Mouse (Mus musculus): Measurements from ENCODE around the gene Tmem80. TPM values are rescaled to one million over a fixed set of nuclear protein-coding genes. Genes with fewer than 3 reads are reported as not detected.

Tmem80 gene
- total and polyA plus RNA-seq, 3 experiments = 7.4 to 9.9 (median 8.3) TPM

GRCm38 (mm10) chr7:141282756-141283155 lies 44.8 kb upstream of the Tmem80 start:
- dilution Hi-C loops (cut with MboI; ENCODE audit: extremely low pct_ligation_motif_present, extremely low pct_unique_long_range_greater_than_20kb, low sequenced_read_pairs) = no loop called here
- peak overlapping the region; percentile 96; the same call in 1 of the 2 replicates for H3K27ac ChIP-seq (ENCODE audit: insufficient read depth, low read depth)
- H3K36me3 ChIP-seq (replicated peaks in 1 of 2; ENCODE audit: control insufficient read depth in 1 of 2, insufficient read depth in 1 of 2, low read length in 1 of 2) = no peaks in the 10 kb centered on the region
- H3K4me1 ChIP-seq (ENCODE audit: control insufficient read depth in 1 of 2, insufficient read depth in 2 of 2) = peaks cover 25 to 47% of the 10 kb centered on the region in 2 experiments
- H3K79me2 ChIP-seq (replicated peaks; ENCODE audit: control insufficient read depth, extremely low read depth, insufficient read depth, poor library complexity, severe bottlenecking) = no peaks in the 10 kb centered on the region
- H3K9me3 ChIP-seq (replicated peaks; ENCODE audit: low read length) = no peaks in the 10 kb centered on the region
- TF ChIP-seq MAFK (IDR thresholded peaks at IDR 0.05; ENCODE audit: insufficient replicate concordance, low read length) (no peak), JUN (IDR thresholded peaks at IDR 0.05; ENCODE audit: insufficient read depth, low read depth, low read length) (no peak), ZC3H11A (IDR thresholded peaks at IDR 0.05; ENCODE audit: low read depth, low read length) (no peak), E2F4 (IDR thresholded peaks at IDR 0.05; ENCODE audit: insufficient replicate concordance, low read depth, low read length) (no peak), CTCF (conservative IDR thresholded peaks at IDR 0.05 in 1 of 2, IDR thresholded peaks at IDR 0.05 in 1 of 2; ENCODE audit: low read depth in 2 of 2, low read length in 2 of 2) (no peak), USF1 (IDR thresholded peaks at IDR 0.05; ENCODE audit: low read depth, low read length) (no peak), BHLHE40 (IDR thresholded peaks at IDR 0.05; ENCODE audit: low read depth, low read length) (no peak), MYC (IDR thresholded peaks at IDR 0.05; ENCODE audit: low read depth, low read length) (no peak), POLR2A (IDR thresholded peaks at IDR 0.05; ENCODE audit: low read depth, low read length) (no peak), PAX5 (IDR thresholded peaks at IDR 0.05; ENCODE audit: low read length) (no peak), MXI1 (IDR thresholded peaks at IDR 0.05; ENCODE audit: low read depth, low read length) (no peak), SIN3A (IDR thresholded peaks at IDR 0.05; ENCODE audit: low read length) (no peak), POLR2AphosphoS2 (IDR thresholded peaks at IDR 0.05; ENCODE audit: low read depth, low read length) (no peak), MAZ (IDR thresholded peaks at IDR 0.05; ENCODE audit: low read depth, low read length) (no peak), MAX (IDR thresholded peaks at IDR 0.05; ENCODE audit: low read length) (no peak), JUND (conservative IDR thresholded peaks at IDR 0.05; ENCODE audit: low read depth, low read length) (no peak), ETS1 (conservative IDR thresholded peaks at IDR 0.05; ENCODE audit: low read depth, low read length) (no peak), ELF1 (IDR thresholded peaks at IDR 0.05; ENCODE audit: low read depth, low read length) (no peak), CHD1 (IDR thresholded peaks at IDR 0.05; ENCODE audit: low read depth, low read length) (no peak), NELFE (IDR thresholded peaks at IDR 0.05; ENCODE audit: low read depth, low read length) (no peak)
- H3K27me3 ChIP-seq (replicated peaks) = no peaks in the 10 kb centered on the region
- in situ Hi-C loops (cut with MboI; ENCODE audit: low pct_ligation_motif_present, low pct_unique_long_range_greater_than_20kb, low sequenced_read_pairs) = no loop called here
- no peak for DNase-seq (ENCODE audit: extremely low read depth)
- H3K4me3 ChIP-seq (replicated peaks in 1 of 3; ENCODE audit: low read depth in 2 of 3, low read length in 2 of 3, poor library complexity in 1 of 3) = no peak overlapping the region
- H3K9ac ChIP-seq (ENCODE audit: insufficient read depth, low read depth) = no peak overlapping the region
- H3K4me2 ChIP-seq (ENCODE audit: insufficient read depth, low read depth, poor library complexity, severe bottlenecking) = no peak overlapping the region

DNA sequence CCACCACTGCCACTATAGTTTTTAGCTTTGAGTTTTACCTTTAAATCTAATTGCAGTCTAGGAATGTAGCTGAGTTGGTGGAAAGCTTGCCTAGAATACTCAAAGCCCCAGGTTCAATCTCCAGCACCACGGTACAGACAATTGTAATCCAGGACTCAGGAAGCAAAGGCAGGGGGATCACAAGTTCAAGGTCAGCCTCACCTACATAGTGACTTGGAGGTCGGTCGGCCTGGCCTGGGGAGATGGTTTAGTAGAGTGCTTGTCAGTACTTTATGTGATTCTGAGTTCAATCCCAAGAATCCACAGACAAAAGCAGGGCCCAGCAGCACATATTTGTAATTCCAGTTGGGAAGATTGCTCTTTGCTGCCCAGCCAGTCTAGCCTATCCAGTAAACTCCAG lies 39.5 kb upstream of the Tmem80 start:
- TF ChIP-seq EP300 (IDR thresholded peaks at IDR 0.05; ENCODE audit: low read length) = no peak
- TF ChIP-seq USF1 (IDR thresholded peaks at IDR 0.05; ENCODE audit: low read depth, low read length) = no peak
- TF ChIP-seq NRF1 (IDR thresholded peaks at IDR 0.05; ENCODE audit: low read depth, low read length) = no peak
- TF ChIP-seq JUND (conservative IDR thresholded peaks at IDR 0.05; ENCODE audit: low read depth, low read length) = no peak
- TF ChIP-seq KAT2A (IDR thresholded peaks at IDR 0.05; ENCODE audit: insufficient replicate concordance, low read length) = no peak
- no peak for TF ChIP-seq IRF4 (IDR thresholded peaks at IDR 0.05; ENCODE audit: low read depth, low read length)
- no peak for TF ChIP-seq ZKSCAN1 (IDR thresholded peaks at IDR 0.05; ENCODE audit: borderline replicate concordance, low read depth, low read length)
- no peak for TF ChIP-seq CHD2 (IDR thresholded peaks at IDR 0.05; ENCODE audit: low read length)
- no peak for TF ChIP-seq MYC (IDR thresholded peaks at IDR 0.05; ENCODE audit: low read depth, low read length)
- TF ChIP-seq HCFC1 (IDR thresholded peaks at IDR 0.05; ENCODE audit: low read depth, low read length) = no peak
- no peak for TF ChIP-seq USF2 (conservative IDR thresholded peaks at IDR 0.05; ENCODE audit: low read depth, low read length)
- no peak for TF ChIP-seq MAZ (IDR thresholded peaks at IDR 0.05; ENCODE audit: low read depth, low read length)
- no peak for TF ChIP-seq RCOR1 (conservative IDR thresholded peaks at IDR 0.05; ENCODE audit: low read depth, low read length)
- no peak for TF ChIP-seq NELFE (IDR thresholded peaks at IDR 0.05; ENCODE audit: low read depth, low read length)
- no peak for TF ChIP-seq MAFK (IDR thresholded peaks at IDR 0.05; ENCODE audit: insufficient replicate concordance, low read length)
- TF ChIP-seq SIN3A (IDR thresholded peaks at IDR 0.05; ENCODE audit: low read length) = no peak
- no peak for TF ChIP-seq POLR2A (IDR thresholded peaks at IDR 0.05; ENCODE audit: low read depth, low read length)
- no peak for TF ChIP-seq ZNF384 (IDR thresholded peaks at IDR 0.05; ENCODE audit: low read depth, low read length)
- no peak for TF ChIP-seq GABPA (IDR thresholded peaks at IDR 0.05; ENCODE audit: insufficient replicate concordance, low read depth, low read length)
- in situ Hi-C loops (cut with MboI; ENCODE audit: low pct_ligation_motif_present, low pct_unique_long_range_greater_than_20kb, low sequenced_read_pairs) = no loop called here

More for the DNA sequence above, 39.5 kb upstream of the Tmem80 start:
- H3K79me2 ChIP-seq (replicated peaks; ENCODE audit: control insufficient read depth, extremely low read depth, insufficient read depth, poor library complexity, severe bottlenecking) = no peaks in the 10 kb centered on the region
- no peak overlapping the region for H3K4me3 ChIP-seq (replicated peaks in 1 of 3; ENCODE audit: low read depth in 2 of 3, low read length in 2 of 3, poor library complexity in 1 of 3)
- no peak overlapping the region for H3K27ac ChIP-seq (ENCODE audit: insufficient read depth, low read depth)
- dilution Hi-C loops (cut with MboI; ENCODE audit: extremely low pct_ligation_motif_present, extremely low pct_unique_long_range_greater_than_20kb, low sequenced_read_pairs) = no loop called here
- H3K9ac ChIP-seq (ENCODE audit: insufficient read depth, low read depth) = no peak overlapping the region
- DNase-seq (ENCODE audit: extremely low read depth) = no peak
- H3K4me1 ChIP-seq (ENCODE audit: control insufficient read depth in 1 of 2, insufficient read depth in 2 of 2) = peaks cover 0 to 3% of the 10 kb centered on the region in 2 experiments; a peak in 1 of 4 replicates
- no peaks in the 10 kb centered on the region for H3K36me3 ChIP-seq (replicated peaks in 1 of 2; ENCODE audit: control insufficient read depth in 1 of 2, insufficient read depth in 1 of 2, low read length in 1 of 2)
- H3K27me3 ChIP-seq (replicated peaks) = no peaks in the 10 kb centered on the region
- H3K9me3 ChIP-seq (replicated peaks; ENCODE audit: low read length) = no peaks in the 10 kb centered on the region
- H3K4me2 ChIP-seq (ENCODE audit: insufficient read depth, low read depth, poor library complexity, severe bottlenecking) = no peak overlapping the region

All from CH12.LX (cell line).